Mouse (Mus musculus) C2C12 (cell line): Measurements from ENCODE around the gene Nos1.

Source experiments
- CEBPB ChIP-seq: IDR thresholded peaks from one replicate; pipeline ENCODE4 v1.6.1; 2011; ENCODE audit warnings: low read depth, mild to moderate bottlenecking, control low read depth, moderate library complexity
- CTCF ChIP-seq: IDR thresholded peaks from one replicate; pipeline ENCODE4 v1.5.1; 2011; ENCODE audit not compliant: control insufficient read depth, insufficient read depth, insufficient read length
- MAX ChIP-seq: IDR thresholded peaks from one replicate; pipeline ENCODE4 v1.6.1; 2011; ENCODE audit warnings: mild to moderate bottlenecking, control low read depth
- MYOD1 ChIP-seq: IDR thresholded peaks from one replicate; pipeline ENCODE4 v1.6.1; 2011; ENCODE audit warnings: low read depth; ENCODE audit not compliant: control insufficient read depth, insufficient read length
- MYOG ChIP-seq: IDR thresholded peaks from one replicate; pipeline ENCODE4 v1.6.1; 2011; ENCODE audit not compliant: control insufficient read depth, insufficient read length; ENCODE audit errors: extremely low read depth
- USF1 ChIP-seq: IDR thresholded peaks from one replicate; pipeline ENCODE4 v1.6.1; 2011; ENCODE audit warnings: low read depth, mild to moderate bottlenecking, control low read depth, moderate library complexity

- TF ChIP-seq CTCF (no peak), USF1 (no peak), CEBPB (no peak), MYOG (no peak), MAX (no peak), MYOD1 (no peak)
These were observed 60.2 kb downstream of the Nos1 start for GRCm38 (mm10) chr5:117840988-117841387.
